Mouse (Mus musculus): ENCODE measurements around the gene 2700049A03Rik. TPM values are rescaled to one million over a fixed set of nuclear protein-coding genes. Genes with fewer than 3 reads are reported as not detected.

Gene 2700049A03Rik
- total and polyA plus RNA-seq, 3 experiments: 7.7 to 10.0 (median 9.4) TPM

GRCm38 (mm10) chr12:71136974-71137491 is 385 bp downstream of the 2700049A03Rik start (continued):
- TF ChIP-seq GABPA (IDR thresholded peaks at IDR 0.05; ENCODE audit: insufficient replicate concordance, low read depth, low read length) (no peak; the same call in 1 of the 2 replicates), POLR2AphosphoS2 (IDR thresholded peaks at IDR 0.05; ENCODE audit: low read depth, low read length) (no peak), BHLHE40 (IDR thresholded peaks at IDR 0.05; ENCODE audit: low read depth, low read length) (no peak), HCFC1 (IDR thresholded peaks at IDR 0.05; ENCODE audit: low read depth, low read length) (peak; percentile 82), ELF1 (IDR thresholded peaks at IDR 0.05; ENCODE audit: low read depth, low read length) (peak; percentile 35), MAX (IDR thresholded peaks at IDR 0.05; ENCODE audit: low read length) (no peak), CHD2 (IDR thresholded peaks at IDR 0.05; ENCODE audit: low read length) (peak; percentile 57; the same call in 1 of the 2 replicates), ZKSCAN1 (IDR thresholded peaks at IDR 0.05; ENCODE audit: borderline replicate concordance, low read depth, low read length) (no peak), MXI1 (IDR thresholded peaks at IDR 0.05; ENCODE audit: low read depth, low read length) (no peak), USF1 (IDR thresholded peaks at IDR 0.05; ENCODE audit: low read depth, low read length) (no peak), EP300 (IDR thresholded peaks at IDR 0.05; ENCODE audit: low read length) (no peak), POLR2A (IDR thresholded peaks at IDR 0.05; ENCODE audit: low read depth, low read length) (peak; percentile 82), NRF1 (IDR thresholded peaks at IDR 0.05; ENCODE audit: low read depth, low read length) (peak; percentile 87), MAZ (IDR thresholded peaks at IDR 0.05; ENCODE audit: low read depth, low read length) (peak; percentile 96), MYC (IDR thresholded peaks at IDR 0.05; ENCODE audit: low read depth, low read length) (no peak; the same call in 1 of the 2 replicates), IRF4 (IDR thresholded peaks at IDR 0.05; ENCODE audit: low read depth, low read length) (peak; percentile 53; the same call in 1 of the 2 replicates)

GRCm38 (mm10) chr12:71137686-71138085 is 1.0 kb downstream of the 2700049A03Rik start:
- Histone ChIP-seq H3K27me3 (replicated peaks) (no peaks in the 10 kb centered on the region), H3K9me3 (replicated peaks; ENCODE audit: low read length) (no peaks in the 10 kb centered on the region), H3K9ac (ENCODE audit: insufficient read depth, low read depth) (peak overlapping the region; percentile 86), H3K4me3 (replicated peaks in 1 of 3; ENCODE audit: low read depth in 2 of 3, low read length in 2 of 3, poor library complexity in 1 of 3) (peak overlapping the region; percentile 71 to 83 (median 80)), H3K36me3 (replicated peaks in 1 of 2; ENCODE audit: control insufficient read depth in 1 of 2, insufficient read depth in 1 of 2, low read length in 1 of 2) (peaks cover 20 to 52% of the 10 kb centered on the region in 2 experiments), H3K4me1 (ENCODE audit: control insufficient read depth in 1 of 2, insufficient read depth in 2 of 2) (peaks cover 5 to 26% of the 10 kb centered on the region in 2 experiments; a peak in 3 of 4 replicates), H3K79me2 (replicated peaks; ENCODE audit: control insufficient read depth, extremely low read depth, insufficient read depth, poor library complexity, severe bottlenecking) (peaks cover 41% of the 10 kb centered on the region), H3K27ac (ENCODE audit: insufficient read depth, low read depth) (no peak overlapping the region), H3K4me2 (ENCODE audit: insufficient read depth, low read depth, poor library complexity, severe bottlenecking) (peak overlapping the region; percentile 100)
- in situ Hi-C loops (cut with MboI; ENCODE audit: low pct_ligation_motif_present, low pct_unique_long_range_greater_than_20kb, low sequenced_read_pairs) (loop anchor here (25.0 kb wide), 1 partner anchor 575 kb away; no protein-coding TSS in a partner anchor), dilution Hi-C loops (cut with MboI; ENCODE audit: extremely low pct_ligation_motif_present, extremely low pct_unique_long_range_greater_than_20kb, low sequenced_read_pairs) (no loop called here)
- no peak for DNase-seq (ENCODE audit: extremely low read depth)
- TF ChIP-seq TCF12 (IDR thresholded peaks at IDR 0.05; ENCODE audit: low read depth, low read length) (no peak), MEF2A (IDR thresholded peaks at IDR 0.05; ENCODE audit: borderline replicate concordance, low read depth, low read length) (no peak), JUN (IDR thresholded peaks at IDR 0.05; ENCODE audit: insufficient read depth, low read depth, low read length) (no peak), TBP (conservative IDR thresholded peaks at IDR 0.05; ENCODE audit: low read depth, low read length) (no peak)
